Mouse (Mus musculus) C2C12 (cell line): ENCODE data around the gene Mocs2.

ENCODE experiments used
- CEBPB ChIP-seq: IDR thresholded peaks from one replicate; pipeline ENCODE4 v1.6.1; 2011; ENCODE audit warnings: low read depth, mild to moderate bottlenecking, control low read depth, moderate library complexity
- CTCF ChIP-seq: IDR thresholded peaks from one replicate; pipeline ENCODE4 v1.5.1; 2011; ENCODE audit not compliant: control insufficient read depth, insufficient read depth, insufficient read length
- MAX ChIP-seq: IDR thresholded peaks from one replicate; pipeline ENCODE4 v1.6.1; 2011; ENCODE audit warnings: mild to moderate bottlenecking, control low read depth
- MYOD1 ChIP-seq: IDR thresholded peaks from one replicate; pipeline ENCODE4 v1.6.1; 2011; ENCODE audit warnings: low read depth; ENCODE audit not compliant: control insufficient read depth, insufficient read length
- MYOG ChIP-seq: IDR thresholded peaks from one replicate; pipeline ENCODE4 v1.6.1; 2011; ENCODE audit not compliant: control insufficient read depth, insufficient read length; ENCODE audit errors: extremely low read depth
- USF1 ChIP-seq: IDR thresholded peaks from one replicate; pipeline ENCODE4 v1.6.1; 2011; ENCODE audit warnings: low read depth, mild to moderate bottlenecking, control low read depth, moderate library complexity

DNA sequence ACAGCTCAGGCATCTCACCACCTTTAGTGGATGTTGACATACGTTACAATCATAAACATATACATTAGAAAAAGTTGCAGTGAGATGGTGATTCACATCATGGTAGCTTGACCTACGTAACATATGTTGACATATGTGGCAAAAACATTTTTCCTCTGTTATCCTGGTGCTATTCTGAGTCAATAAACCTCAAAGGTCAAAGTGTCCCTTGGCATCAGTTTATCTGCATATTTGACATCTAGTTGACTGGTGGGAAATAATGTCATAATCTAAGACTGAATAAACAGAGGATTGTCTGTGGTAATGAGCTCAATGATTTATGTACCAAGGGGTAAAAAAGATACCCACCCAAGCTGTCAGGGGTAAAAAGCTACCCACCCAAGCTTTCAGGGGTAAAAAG is 35.1 kb downstream of the Mocs2 start:
- TF ChIP-seq MYOG (no peak), MAX (no peak), CTCF (no peak), USF1 (no peak), MYOD1 (no peak), CEBPB (no peak)
